Mouse (Mus musculus) 3T3-L1 (cell line): ENCODE measurements around the gene Klc3.

ENCODE experiments used
- DNase-seq: peaks from one replicate; pipeline ENCODE4 v3.0.0-alpha.2; 2015; ENCODE audit warnings: low read depth, low spot score

Klc3 gene

DNA sequence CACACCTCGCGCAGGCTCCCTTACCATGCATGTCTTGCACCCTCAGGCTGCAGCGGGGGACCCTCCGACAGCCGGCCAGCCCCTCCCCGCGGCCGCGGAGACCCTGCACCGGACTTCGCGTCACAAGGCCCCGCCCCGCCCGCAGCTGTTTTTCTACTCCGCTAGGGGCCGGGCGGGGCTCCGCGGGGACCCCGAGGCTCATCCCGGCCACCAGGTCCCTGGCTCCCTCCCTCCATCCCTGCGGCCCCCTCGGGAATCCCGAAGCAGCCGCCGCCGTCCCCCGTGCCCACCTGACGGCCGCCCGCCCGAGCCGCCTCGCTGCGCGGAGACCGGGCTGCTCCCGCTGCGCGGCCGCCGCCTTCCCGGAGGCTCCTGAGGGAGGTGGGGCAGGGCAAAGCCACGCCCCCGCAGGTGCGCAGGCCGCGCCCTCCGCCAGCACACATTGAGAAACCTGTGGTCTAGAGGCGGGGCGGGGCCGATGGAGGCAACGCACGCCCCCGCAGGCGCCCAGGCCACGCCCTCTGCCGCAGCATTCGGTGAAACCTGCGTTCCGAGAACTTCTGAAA, at the start of gene Klc3:
Gene Klc3, minus strand, starts transcription at position 374 of the 566 bp plus-strand sequence.
- no peak for DNase-seq

GRCm38 (mm10) chr7:19449165-19449564, 45.3 kb upstream of the Klc3 start:
- DNase-seq: no peak

DNA sequence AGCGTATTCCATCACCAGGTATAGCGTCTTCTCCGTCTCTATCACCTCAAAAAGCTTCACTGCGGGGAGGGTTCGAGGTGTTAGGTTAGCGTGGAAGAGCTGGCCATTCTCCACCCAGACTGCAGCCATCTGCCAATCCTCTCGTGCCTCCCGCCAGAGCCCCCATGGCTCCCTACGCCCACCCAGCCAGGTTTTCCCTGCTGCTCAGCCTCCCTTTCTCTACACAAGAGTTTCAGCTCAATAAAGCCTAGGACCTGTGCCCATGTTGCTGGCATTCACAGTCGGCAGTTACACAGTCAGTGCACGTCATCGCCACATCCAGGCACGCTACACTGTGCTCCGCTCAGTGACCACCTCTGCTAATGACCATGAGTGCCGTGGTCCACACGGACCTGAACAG, 43.8 kb upstream of the Klc3 start:
- no peak for DNase-seq

GRCm38 (mm10) chr7:19444801-19445200, 40.9 kb upstream of the Klc3 start:
- no peak for DNase-seq

DNA sequence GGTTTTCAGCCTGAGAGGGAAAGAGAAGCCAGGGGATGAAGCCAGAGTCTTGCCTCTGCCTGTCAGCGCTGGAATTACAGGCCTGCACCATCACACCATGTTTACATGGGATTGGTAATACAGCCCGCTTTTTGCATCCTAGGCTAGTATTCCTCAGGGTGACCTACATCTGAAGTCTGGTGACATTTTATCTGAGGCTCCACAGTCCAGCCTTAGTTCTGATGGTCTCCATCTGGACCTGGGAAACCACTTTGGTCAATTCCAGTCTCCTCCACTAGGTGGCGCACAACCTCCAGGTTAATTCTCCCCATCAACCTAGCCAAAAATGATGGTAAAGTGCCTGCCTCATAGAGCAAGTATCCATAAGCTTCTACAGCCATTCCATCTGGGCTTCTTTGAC, 39.4 kb upstream of the Klc3 start:
- peak; percentile 87 for DNase-seq

DNA sequence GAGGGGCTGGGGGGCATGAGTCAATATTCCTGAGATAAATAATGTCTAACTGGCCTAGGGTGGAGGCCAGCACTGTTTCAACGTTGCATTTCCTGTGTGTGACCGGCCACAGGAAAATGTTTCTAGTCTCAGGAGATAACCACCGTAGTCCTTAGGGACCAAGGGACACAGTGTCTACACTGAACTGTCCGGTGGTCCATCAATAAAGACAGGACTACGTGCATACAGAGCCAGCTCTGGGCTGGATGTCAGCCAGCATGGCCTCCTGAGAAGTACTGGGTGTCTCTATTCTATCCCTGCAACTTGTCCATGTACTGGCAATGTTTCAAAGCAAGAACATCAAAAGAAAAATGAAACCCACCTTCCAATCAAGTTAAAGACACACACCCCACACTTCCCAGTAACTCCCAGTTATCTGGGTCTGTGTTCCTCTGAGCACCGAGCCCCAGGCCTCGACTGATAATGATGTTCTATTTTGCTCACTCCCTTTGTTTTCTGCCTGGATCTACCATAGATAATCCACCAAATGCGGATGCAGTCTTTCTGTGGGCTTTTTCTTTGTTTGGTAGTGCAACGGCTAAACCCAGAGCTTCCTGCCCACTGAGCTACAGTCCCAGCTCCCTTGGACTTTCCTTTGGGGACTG, 37.7 kb upstream of the Klc3 start:
- DNase-seq: no peak

GRCm38 (mm10) chr7:19437048-19437447, 33.1 kb upstream of the Klc3 start:
- DNase-seq: no peak

- DNase-seq: no peak
These were observed 32.4 kb upstream of the Klc3 start for GRCm38 (mm10) chr7:19436276-19436675.

GRCm38 (mm10) chr7:19432475-19432874, 28.6 kb upstream of the Klc3 start:
- no peak for DNase-seq

GRCm38 (mm10) chr7:19430402-19430801, 26.5 kb upstream of the Klc3 start:
- DNase-seq: no peak

DNA sequence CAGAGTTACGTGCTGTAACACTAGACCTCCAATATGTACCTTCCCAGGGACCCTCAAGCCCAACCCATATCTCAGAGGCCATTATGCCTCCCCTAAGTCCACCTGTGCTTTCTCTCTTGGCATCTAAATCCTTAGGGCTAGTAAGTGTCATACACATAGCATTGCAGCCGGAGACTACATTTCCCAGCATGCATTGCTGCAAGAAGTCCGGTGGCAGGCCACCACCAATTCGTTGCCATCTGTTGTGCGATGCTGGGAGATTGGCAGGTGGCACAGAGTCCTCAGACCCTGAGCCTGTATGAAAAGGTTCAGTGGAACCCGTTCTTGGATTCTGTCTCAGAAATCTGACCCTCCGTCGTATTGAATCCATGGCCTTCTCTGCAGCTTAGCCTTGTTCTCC, 25.8 kb upstream of the Klc3 start:
- DNase-seq: no peak

- DNase-seq: no peak
These were observed 24.2 kb upstream of the Klc3 start for GRCm38 (mm10) chr7:19427999-19428650.

DNA sequence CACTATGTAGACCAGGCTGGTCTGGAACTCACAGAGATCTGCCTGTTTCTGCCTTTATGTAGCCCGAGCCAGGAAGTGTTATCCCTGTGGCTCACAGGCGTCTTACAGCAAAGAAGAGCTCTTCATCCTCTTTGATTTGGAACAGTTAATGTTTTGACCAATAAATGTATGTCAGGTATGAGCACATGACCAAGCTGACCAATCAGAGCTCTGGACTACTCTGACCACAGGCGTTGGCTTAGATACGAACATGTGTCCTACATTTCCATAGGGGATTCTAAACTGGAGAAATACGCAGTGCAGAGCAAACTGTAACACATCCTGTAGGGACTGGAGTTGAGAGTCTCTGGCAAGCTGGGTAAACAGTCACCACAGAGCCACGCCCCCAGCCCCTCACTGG, 23.0 kb upstream of the Klc3 start:
- DNase-seq: no peak

- DNase-seq: no peak
These were observed 22.4 kb upstream of the Klc3 start for GRCm38 (mm10) chr7:19426349-19426748.

GRCm38 (mm10) chr7:19424051-19424450, 20.1 kb upstream of the Klc3 start:
- DNase-seq: no peak

GRCm38 (mm10) chr7:19423083-19423482, 19.2 kb upstream of the Klc3 start:
- no peak for DNase-seq

DNA sequence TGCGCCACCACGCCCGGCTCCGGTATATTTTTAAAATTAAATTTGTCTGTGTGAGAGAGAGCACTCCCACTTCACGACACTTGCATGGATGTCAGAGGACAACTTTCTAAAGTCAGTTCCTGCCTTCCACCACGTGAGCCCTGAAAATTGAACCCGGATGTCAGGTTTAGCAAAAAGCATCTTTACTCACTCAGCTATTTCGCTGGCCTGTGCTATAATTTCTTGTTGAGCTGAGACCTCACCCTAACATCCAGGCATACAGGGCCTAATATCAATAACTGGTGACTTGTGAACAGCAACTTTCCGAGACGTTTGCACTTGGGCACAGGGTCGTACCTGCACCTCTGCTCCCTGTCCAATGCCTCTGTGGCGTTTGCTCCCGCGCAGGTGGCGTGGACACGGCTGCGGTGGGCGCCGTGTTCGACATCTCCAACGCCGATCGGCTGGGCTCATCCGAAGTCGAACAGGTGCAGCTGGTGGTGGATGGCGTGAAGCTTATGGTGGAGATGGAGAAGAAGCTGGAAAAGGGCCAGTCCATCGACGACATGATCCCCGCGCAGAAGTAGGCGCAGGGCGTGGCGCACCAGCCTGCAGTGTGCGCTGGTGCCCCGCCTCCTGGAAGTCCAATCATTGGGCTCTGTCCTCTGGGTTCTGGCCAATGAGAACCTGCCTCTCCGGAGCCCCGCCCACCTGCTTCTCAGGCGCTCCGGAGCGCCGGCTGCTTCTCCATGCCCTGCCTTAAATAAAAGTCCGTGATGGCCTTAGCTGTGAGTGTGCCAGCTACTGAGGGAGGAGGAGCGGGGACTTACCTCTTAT, 17.1 kb upstream of the Klc3 start:
- no peak for DNase-seq

- DNase-seq: no peak
These were observed 16.2 kb upstream of the Klc3 start for GRCm38 (mm10) chr7:19420121-19420520.

DNA sequence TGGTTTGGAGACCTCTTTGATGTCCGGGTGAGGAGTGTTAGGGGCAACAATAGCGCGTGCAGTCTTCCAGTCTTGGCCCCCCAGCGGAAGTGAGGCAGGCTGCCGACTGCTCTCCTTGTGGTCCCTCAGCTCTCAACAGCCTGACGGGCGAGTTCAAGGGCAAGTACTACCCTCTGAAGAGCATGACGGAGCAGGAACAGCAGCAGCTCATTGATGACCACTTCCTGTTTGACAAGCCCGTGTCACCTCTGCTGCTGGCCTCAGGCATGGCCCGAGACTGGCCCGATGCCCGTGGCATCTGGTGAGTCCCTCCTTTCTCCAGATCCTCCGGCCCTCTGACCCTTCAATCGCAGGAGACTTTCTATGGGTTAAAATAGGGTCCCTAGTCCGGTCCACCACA, 12.7 kb upstream of the Klc3 start:
- DNase-seq: no peak

- DNase-seq: no peak
These were observed 9.6 kb upstream of the Klc3 start for GRCm38 (mm10) chr7:19413525-19413924.

DNA sequence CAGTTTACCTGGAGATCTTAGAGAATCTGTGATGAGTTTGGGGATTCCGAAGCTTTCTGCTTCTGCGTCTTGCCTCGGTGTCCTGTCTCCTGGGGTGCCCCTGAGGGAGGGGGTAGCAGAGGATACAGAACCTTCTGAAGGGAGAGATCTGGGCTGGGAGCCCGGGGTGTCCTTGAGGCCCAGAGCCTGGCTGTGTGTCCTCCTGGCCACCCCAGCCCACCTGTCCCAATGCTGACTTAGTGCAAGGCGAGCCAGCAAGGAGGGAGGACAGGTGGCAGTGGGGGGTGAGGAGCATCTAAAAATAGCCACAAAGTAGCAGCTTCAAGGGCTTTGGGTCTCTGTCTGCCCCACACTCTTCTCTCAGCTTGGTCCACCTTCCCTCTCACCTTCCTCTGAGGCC, 7.9 kb upstream of the Klc3 start:
- no peak for DNase-seq

DNA sequence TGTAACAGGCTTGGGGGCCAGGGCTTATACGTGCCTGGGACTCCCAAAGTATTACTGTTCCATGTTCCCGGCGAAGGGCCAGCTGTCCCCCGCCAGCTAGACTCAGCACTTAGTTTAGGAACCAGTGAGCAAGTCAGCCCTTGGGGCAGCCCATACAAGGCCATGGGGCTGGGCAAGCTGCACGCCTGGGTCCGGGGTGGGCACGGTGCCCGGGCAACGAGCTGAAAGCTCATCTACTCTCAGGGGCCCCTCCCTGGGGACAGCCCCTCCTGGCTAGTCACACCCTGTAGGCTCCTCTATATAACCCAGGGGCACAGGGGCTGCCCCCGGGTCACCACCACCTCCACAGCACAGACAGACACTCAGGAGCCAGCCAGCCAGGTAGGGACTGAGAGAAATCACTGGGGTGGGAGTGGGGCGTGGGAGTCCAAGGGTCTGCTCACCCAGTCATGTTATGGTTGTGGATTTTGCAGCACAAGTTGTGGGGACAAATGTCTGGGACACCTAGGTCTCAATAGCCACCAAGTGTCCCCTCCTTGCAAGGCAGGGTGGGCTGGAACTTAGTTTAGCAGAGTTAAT, 7.0 kb upstream of the Klc3 start:
- no peak for DNase-seq
